Mouse (Mus musculus) liver, embryonic 16.5 days (tissue): ENCODE results near the gene Thop1. TPM values are rescaled to one million over a fixed set of nuclear protein-coding genes. Genes with fewer than 3 reads are reported as not detected.
A peak's percentile ranks its signal among the peaks of the same experiment; 100 is the strongest.

Experiments used
- ATAC-seq: fragments of 200-750 bp; cut with Nextera tagmentation; 2 replicates; pipeline ENCODE4 v1.8.0; 2017; ENCODE audit warnings: low read depth, mild to moderate bottlenecking, moderate number of reproducible peaks, moderate library complexity
- H3K27ac ChIP-seq: fragments of 300-500 bp; sonication (generic); 2 replicates; pipeline ENCODE4 v1.5.1; 2014; ENCODE audit warnings: mild to moderate bottlenecking, low read length
- H3K27me3 ChIP-seq: fragments of 300-500 bp; sonication (generic); 2 replicates; pipeline ENCODE4 v1.6.1; 2014; ENCODE audit warnings: low read depth, low read length, mixed read lengths; ENCODE audit not compliant: control insufficient read depth, insufficient read depth
- H3K36me3 ChIP-seq: fragments of 300-500 bp; sonication (generic); 2 replicates; pipeline ENCODE4 v1.6.1; 2014; ENCODE audit warnings: mild to moderate bottlenecking; ENCODE audit not compliant: control insufficient read depth, insufficient read depth
- H3K4me1 ChIP-seq: fragments of 300-500 bp; sonication (generic); 2 replicates; pipeline ENCODE4 v1.6.1; 2014; ENCODE audit warnings: low read depth, low read length, mixed read lengths; ENCODE audit not compliant: control insufficient read depth
- H3K4me2 ChIP-seq: fragments of 300-500 bp; sonication (generic); 2 replicates; pipeline ENCODE4 v1.6.1; 2014; ENCODE audit warnings: low read depth, low read length, mixed read lengths
- H3K4me3 ChIP-seq: fragments of 300-500 bp; sonication (generic); 2 replicates; pipeline ENCODE4 v1.5.1; 2014; ENCODE audit warnings: low read depth, mild to moderate bottlenecking, low read length
- H3K9ac ChIP-seq: fragments of 300-500 bp; sonication (generic); 2 replicates; pipeline ENCODE4 v1.6.1; 2014; ENCODE audit warnings: low read depth, low read length
- H3K9me3 ChIP-seq: fragments of 300-500 bp; sonication (generic); replicated peaks from 2 replicates; pipeline ENCODE4 v1.6.1; 2016; ENCODE audit warnings: low read length; ENCODE audit not compliant: control insufficient read depth
- WGBS: fragments of 180-500 bp; shearing (Covaris S2); extraction: QIAGEN DNeasy Blood & Tissue Kit; methylation state at CpG from one replicate; pipeline ENCODE4 v1.1.7; 2014; ENCODE audit not compliant: insufficient replicate concordance; 5-methylcytosine and 5-hydroxymethylcytosine counted together
- polyA plus RNA-seq: library from polyadenylated mRNA; unstranded; fragments of >200 nt; fragmentation: Nextera tagmentation; extraction: Ambion mirVana; gene quantifications from 2 replicates; pipeline ENCODE4 v1.2.1, GENCODE M21; 2015

The Thop1 gene
- polyA plus RNA-seq = 15.5 and 16.6 TPM in 2 replicates

DNA sequence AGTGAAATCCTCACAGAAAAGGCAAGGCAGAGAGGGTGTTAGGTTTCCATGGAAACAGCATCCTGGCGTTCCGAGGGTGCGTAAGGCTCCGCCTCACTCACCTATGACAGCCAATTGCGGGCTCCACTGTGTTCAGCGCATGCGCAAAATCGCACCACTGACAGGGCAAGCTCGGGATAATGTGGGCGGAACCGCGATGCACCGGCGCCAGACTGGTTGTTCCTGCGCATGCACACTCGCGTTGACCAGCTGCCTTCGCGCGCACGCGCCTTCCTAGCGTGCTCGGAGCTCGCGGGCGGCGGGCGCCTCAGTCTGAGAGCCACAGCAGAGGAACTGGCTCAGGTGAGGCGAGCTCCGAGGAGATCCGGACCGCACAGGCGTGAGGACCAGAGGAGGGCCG, at the start of gene Thop1:
Gene Thop1, plus strand, starts transcription at position 200 of the 400 bp plus-strand sequence.
- Histone ChIP-seq H3K4me3 (peak within 1 kb of the TSS; percentile 74), H3K4me1 (peaks cover 20% of the 10 kb centered on the region), H3K27ac (no peak within 1 kb of the TSS), H3K36me3 (0 out of 2 replicates have a peak, but pooled peaks cover 2% of the 10 kb centered on the region), H3K4me2 (peak within 1 kb of the TSS; percentile 98), H3K9ac (peak within 1 kb of the TSS; percentile 79), H3K27me3 (no peaks in the 10 kb centered on the region), H3K9me3 (no peaks in the 10 kb centered on the region)
- WGBS = under 1% methylated on average over 35 of the region's 35 CpGs
- ATAC-seq = peak; percentile 98

DNA sequence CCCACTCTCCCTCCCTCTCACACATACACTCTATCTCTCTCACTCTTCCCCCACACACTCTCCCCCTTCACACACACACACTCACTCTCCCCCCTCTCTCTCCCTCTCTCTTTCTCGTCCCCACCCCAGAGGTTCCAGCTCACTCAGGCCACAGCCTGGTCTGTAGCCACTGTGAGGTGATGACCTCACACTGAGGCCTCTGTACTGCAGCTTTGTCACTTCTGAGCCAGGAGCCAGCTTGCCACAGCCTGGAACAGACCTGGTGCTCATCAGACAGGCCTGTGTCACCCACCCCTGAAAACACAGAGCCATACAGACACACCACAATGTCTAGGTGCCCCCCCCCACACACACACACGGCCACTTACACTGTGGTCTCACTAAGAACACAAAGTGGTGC, 49.6 kb upstream of the Thop1 start:
- Histone ChIP-seq H3K27ac (no peak overlapping the region), H3K9me3 (no peaks in the 10 kb centered on the region)

DNA sequence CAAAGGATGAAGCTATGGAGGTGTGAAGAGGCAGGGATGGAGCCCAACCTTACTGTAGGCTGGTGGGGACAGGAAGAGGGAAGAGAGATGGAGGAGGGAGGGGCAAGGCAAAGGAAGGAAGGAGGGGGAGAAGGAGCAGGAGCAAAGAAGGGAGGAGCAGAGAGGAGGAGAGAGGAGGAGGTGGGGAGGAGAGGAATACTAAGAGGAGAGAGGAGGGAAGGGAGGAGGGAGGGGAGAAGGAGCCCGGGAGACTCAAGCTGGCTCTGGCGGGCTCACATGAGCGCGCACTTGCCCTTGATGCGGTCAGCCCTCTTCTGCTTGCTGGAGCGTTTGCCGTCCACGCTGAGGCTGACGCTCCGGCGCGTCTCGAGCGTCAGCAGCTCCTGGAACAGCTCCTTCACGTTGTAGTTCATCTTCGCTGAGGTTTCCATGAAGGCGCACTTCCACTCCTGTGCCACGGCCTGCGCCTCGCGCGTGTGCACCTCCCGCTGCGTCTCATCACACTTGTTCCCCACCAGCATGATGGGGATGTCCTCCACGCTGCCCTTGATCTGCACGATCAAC, 48.2 kb upstream of the Thop1 start:
- no peaks in the 10 kb centered on the region for H3K36me3 ChIP-seq
- no peaks in the 10 kb centered on the region; the same call in 1 of the 2 replicates for H3K4me1 ChIP-seq
- H3K4me3 ChIP-seq = no peak overlapping the region
- H3K27me3 ChIP-seq = peaks cover 45% of the 10 kb centered on the region
- H3K27ac ChIP-seq = no peak overlapping the region
- H3K9ac ChIP-seq = no peak overlapping the region
- H3K4me2 ChIP-seq = no peak overlapping the region
- H3K9me3 ChIP-seq = no peaks in the 10 kb centered on the region
- no peak for ATAC-seq
- WGBS = 12% methylated on average over 26 of the region's 26 CpGs

More for the DNA sequence above, 49.6 kb upstream of the Thop1 start:
- H3K9ac ChIP-seq = no peak overlapping the region
- H3K27me3 ChIP-seq = peaks cover 38% of the 10 kb centered on the region
- H3K4me1 ChIP-seq = peaks cover 2% of the 10 kb centered on the region; the same call in 1 of the 2 replicates
- 37% methylated on average over 2 of the region's 2 CpGs for WGBS
- H3K4me2 ChIP-seq = no peak overlapping the region
- H3K4me3 ChIP-seq = no peak overlapping the region
- no peaks in the 10 kb centered on the region for H3K36me3 ChIP-seq
- no peak for ATAC-seq

- Histone ChIP-seq H3K4me2 (no peak overlapping the region), H3K4me3 (no peak overlapping the region), H3K27me3 (peaks cover 45% of the 10 kb centered on the region), H3K27ac (no peak overlapping the region), H3K9ac (no peak overlapping the region), H3K4me1 (no peaks in the 10 kb centered on the region; the same call in 1 of the 2 replicates), H3K36me3 (no peaks in the 10 kb centered on the region), H3K9me3 (no peaks in the 10 kb centered on the region)
- 52% methylated on average over 8 of the region's 8 CpGs for WGBS
- ATAC-seq = no peak
These were observed 47.1 kb upstream of the Thop1 start for GRCm38 (mm10) chr10:81022744-81023143.

DNA sequence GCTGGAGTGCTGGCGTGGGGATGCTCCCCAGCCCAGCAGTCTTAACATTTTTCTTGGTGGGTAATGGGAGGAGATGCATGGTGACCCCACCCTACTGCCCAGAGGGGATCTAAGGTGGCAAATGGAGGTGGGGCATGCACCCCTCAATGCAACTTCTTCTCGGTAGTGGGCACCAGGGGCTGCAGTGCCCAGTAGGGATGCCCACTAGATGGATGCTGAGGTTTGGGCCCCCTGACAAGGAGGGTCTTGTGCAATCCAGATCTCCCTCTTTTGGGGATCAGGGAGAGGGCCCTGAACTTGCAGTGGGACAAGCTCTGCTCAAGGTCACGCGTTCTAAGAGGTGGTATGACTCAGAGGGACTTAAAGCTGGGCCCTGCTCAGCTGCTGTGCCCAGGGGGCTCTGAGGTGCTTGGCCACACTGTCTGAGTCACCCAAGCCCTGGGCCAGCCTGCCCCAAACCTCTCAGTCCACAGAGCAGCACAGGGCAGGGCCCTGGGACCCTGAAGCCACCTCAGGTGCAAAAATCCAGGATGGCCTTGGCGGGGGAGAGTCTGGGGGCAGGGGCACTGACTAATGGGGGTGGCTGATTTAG, 45.4 kb upstream of the Thop1 start:
- H3K27ac ChIP-seq = no peak overlapping the region
- H3K36me3 ChIP-seq = no peaks in the 10 kb centered on the region
- H3K9ac ChIP-seq = no peak overlapping the region
- H3K27me3 ChIP-seq = peaks cover 45% of the 10 kb centered on the region
- H3K4me1 ChIP-seq = no peaks in the 10 kb centered on the region; the same call in 1 of the 2 replicates
- 50% methylated on average over 5 of the region's 5 CpGs for WGBS
- no peaks in the 10 kb centered on the region for H3K9me3 ChIP-seq
- H3K4me2 ChIP-seq = no peak overlapping the region
- no peak overlapping the region for H3K4me3 ChIP-seq
- no peak for ATAC-seq

GRCm38 (mm10) chr10:81025047-81025621, 44.7 kb upstream of the Thop1 start:
- no peak overlapping the region for H3K4me2 ChIP-seq
- WGBS = 5% methylated on average over 25 of the region's 43 CpGs

DNA sequence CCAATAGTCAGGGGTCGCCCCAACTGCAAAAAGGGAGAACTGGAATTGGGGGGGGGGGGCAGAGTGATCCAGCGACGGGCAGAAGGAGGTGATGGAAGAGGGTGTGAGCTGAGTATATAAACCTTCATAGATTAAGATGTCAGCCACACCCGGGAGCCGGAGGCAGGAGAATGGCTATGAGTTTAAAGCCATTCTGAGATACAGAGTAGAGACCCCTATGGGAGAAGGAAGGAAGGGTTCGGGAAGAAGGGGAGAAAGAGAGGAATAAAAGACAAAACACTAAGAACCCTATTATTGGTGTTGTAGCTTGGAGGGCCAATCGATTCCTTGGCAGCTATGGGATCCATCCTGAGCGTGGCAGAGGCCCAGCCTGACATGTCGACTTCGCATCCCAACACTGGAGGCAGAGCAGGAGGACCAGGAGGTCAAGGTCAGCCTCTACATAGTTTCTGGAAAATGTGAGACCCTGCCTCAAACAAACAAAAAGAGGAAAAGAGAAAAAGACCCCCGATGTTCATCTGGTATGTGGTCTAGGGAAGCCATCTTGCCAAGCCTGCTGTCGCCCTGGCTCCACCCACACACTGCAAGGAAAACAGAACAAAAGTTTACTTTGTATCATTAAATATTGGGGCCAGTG, 44.1 kb upstream of the Thop1 start, which contains the start of gene Diras1:
Gene Diras1, minus strand, starts transcription at position 24 of the 637 bp plus-strand sequence.
- ATAC-seq = no peak
- WGBS = 41% methylated on average over 12 of the region's 12 CpGs
- Histone ChIP-seq H3K9me3 (no peaks in the 10 kb centered on the region), H3K9ac (no peak within 1 kb of the TSS), H3K4me1 (no peaks in the 10 kb centered on the region; the same call in 1 of the 2 replicates), H3K4me3 (no peak within 1 kb of the TSS; the same call in 1 of the 2 replicates), H3K27ac (no peak within 1 kb of the TSS), H3K36me3 (no peaks in the 10 kb centered on the region), H3K4me2 (no peak within 1 kb of the TSS), H3K27me3 (peaks cover 42% of the 10 kb centered on the region)

More at GRCm38 (mm10) chr10:81025047-81025621, 44.7 kb upstream of the Thop1 start:
- Histone ChIP-seq H3K27ac (no peak overlapping the region), H3K27me3 (peaks cover 45% of the 10 kb centered on the region), H3K9me3 (no peaks in the 10 kb centered on the region), H3K4me1 (no peaks in the 10 kb centered on the region; the same call in 1 of the 2 replicates), H3K4me3 (no peak overlapping the region; the same call in 1 of the 2 replicates), H3K36me3 (no peaks in the 10 kb centered on the region), H3K9ac (no peak overlapping the region)
- ATAC-seq = no peak

DNA sequence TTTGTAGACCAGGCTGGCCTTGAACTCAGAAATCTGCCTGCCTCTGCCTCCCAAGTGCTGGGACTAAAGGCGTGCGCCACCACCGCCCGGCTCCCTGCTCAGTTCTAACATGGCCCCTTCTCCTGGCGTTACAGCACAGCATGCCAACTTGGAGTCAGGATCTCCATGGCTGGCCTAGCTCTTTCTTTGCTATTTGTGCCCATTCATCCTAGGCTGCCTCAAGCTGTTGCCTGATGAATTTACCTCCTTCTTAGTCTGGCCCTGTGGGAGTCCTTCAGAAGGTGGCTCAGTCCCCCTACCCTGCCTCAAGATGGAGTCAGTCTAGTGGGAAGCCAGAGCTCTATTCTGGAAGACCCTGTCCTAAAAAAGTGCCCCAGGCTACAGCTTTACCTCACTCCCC, 43.0 kb upstream of the Thop1 start:
- H3K9ac ChIP-seq = no peak overlapping the region

More for the DNA sequence above, 43.0 kb upstream of the Thop1 start:
- Histone ChIP-seq H3K4me3 (no peak overlapping the region), H3K27ac (no peak overlapping the region), H3K9me3 (no peaks in the 10 kb centered on the region), H3K36me3 (no peaks in the 10 kb centered on the region), H3K4me2 (no peak overlapping the region), H3K27me3 (peaks cover 34% of the 10 kb centered on the region), H3K4me1 (no peaks in the 10 kb centered on the region; the same call in 1 of the 2 replicates)
- WGBS = 80% methylated on average over 5 of the region's 5 CpGs
- no peak for ATAC-seq
